Mouse (Mus musculus) intestine, embryonic 15.5 days (tissue): ENCODE results near the gene Sh3bgrl3. TPM values are rescaled to one million over a fixed set of nuclear protein-coding genes. Genes with fewer than 3 reads are reported as not detected.

Source experiments
- ATAC-seq: fragments of 200-750 bp; cut with Nextera tagmentation; 2 replicates; pipeline ENCODE4 v1.8.0; 2017; ENCODE audit warnings: moderate TSS enrichment, moderate library complexity
- H3K27ac ChIP-seq: fragments of 300-500 bp; sonication (generic); 2 replicates; pipeline ENCODE4 v1.5.1; 2015; ENCODE audit warnings: mild to moderate bottlenecking, inconsistent platforms
- H3K27me3 ChIP-seq: fragments of 300-500 bp; sonication (generic); replicated peaks from 2 replicates; pipeline ENCODE4 v1.6.1; 2015; ENCODE audit warnings: inconsistent platforms
- H3K36me3 ChIP-seq: fragments of 300-500 bp; sonication (generic); 2 replicates; pipeline ENCODE4 v1.6.1; 2015; ENCODE audit warnings: inconsistent platforms
- H3K4me1 ChIP-seq: fragments of 300-500 bp; sonication (generic); replicated peaks from 2 replicates; pipeline ENCODE4 v1.6.1; 2015; ENCODE audit warnings: inconsistent platforms
- H3K4me2 ChIP-seq: fragments of 300-500 bp; sonication (generic); replicated peaks from 2 replicates; pipeline ENCODE4 v1.6.1; 2015; ENCODE audit warnings: mild to moderate bottlenecking, inconsistent platforms
- H3K4me3 ChIP-seq: fragments of 300-500 bp; sonication (generic); replicated peaks from 2 replicates; pipeline ENCODE4 v1.5.1; 2015; ENCODE audit warnings: inconsistent platforms
- H3K9ac ChIP-seq: fragments of 300-500 bp; sonication (generic); 2 replicates; pipeline ENCODE4 v1.6.1; 2015; ENCODE audit warnings: inconsistent platforms
- H3K9me3 ChIP-seq: fragments of 300-500 bp; sonication (generic); 2 replicates; pipeline ENCODE4 v1.6.1; 2016; ENCODE audit warnings: inconsistent platforms
- WGBS: fragments of 180-500 bp; shearing (Covaris S2); methylation state at CpG from one replicate; pipeline ENCODE4 v1.1.7; 2015; 5-methylcytosine and 5-hydroxymethylcytosine counted together
- polyA plus RNA-seq: library from polyadenylated mRNA; unstranded; fragments of >200 nt; fragmentation: Nextera tagmentation; extraction: Ambion mirVana; gene quantifications from 2 replicates; pipeline ENCODE4 v1.2.1, GENCODE M21; 2015

Sh3bgrl3 gene
- polyA plus RNA-seq, 1 experiment from 2014 or later = 362 TPM

DNA sequence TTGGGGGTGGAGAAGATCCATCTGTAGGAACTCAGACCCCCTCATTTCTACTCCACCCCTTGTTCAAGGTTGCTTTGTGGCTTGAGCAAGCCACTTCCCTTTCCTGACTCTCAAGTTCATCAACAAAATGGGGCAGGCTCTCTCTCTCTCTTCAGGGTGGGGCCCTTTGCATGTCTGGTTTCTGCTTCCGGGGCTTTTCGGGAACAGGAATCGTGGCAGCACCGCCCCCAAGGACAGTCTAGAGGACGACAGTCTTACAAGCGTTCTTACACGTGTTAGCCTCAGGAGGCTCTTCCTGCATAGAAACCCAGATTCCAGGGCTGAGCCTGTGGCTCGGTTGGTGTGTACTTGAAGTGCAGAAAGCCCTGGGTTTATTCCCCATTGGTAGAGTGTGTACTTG is 11.6 kb downstream of the Sh3bgrl3 start:
- Histone ChIP-seq H3K9ac (no peak overlapping the region), H3K4me3 (no peak overlapping the region), H3K27ac (no peak overlapping the region), H3K4me2 (no peak overlapping the region), H3K9me3 (no peaks in the 10 kb centered on the region), H3K36me3 (no peaks in the 10 kb centered on the region), H3K4me1 (peaks cover 50% of the 10 kb centered on the region), H3K27me3 (no peaks in the 10 kb centered on the region)
- ATAC-seq = no peak
- 65% methylated on average over 8 of the region's 8 CpGs for WGBS

DNA sequence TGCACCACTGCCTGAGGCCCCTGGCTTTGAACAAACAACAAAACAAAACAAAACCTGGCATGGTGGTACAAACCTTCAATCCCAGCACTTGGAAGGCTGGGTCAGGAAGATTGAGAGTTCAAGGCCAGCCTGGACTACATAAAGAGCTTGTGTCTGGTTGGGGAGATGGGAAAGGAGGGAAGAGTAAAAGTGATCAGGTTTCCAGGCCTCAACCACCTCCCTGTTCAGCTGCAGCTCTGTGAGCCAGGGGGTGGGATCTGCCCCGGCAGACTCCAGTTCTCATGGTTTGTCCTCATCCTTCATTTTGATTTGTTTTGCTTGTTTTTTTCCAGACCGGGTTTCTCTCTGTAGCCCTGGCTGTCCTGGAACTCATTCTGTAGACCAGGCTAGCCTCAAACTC is 12.1 kb downstream of the Sh3bgrl3 start:
- H3K27ac ChIP-seq = no peak overlapping the region
- no peaks in the 10 kb centered on the region for H3K27me3 ChIP-seq
- H3K9me3 ChIP-seq = no peaks in the 10 kb centered on the region
- no peaks in the 10 kb centered on the region for H3K36me3 ChIP-seq
- WGBS = 59% methylated on average over 2 of the region's 2 CpGs
- no peak for ATAC-seq
- peaks cover 45% of the 10 kb centered on the region for H3K4me1 ChIP-seq
- H3K4me3 ChIP-seq = no peak overlapping the region
- H3K9ac ChIP-seq = no peak overlapping the region
- no peak overlapping the region for H3K4me2 ChIP-seq

DNA sequence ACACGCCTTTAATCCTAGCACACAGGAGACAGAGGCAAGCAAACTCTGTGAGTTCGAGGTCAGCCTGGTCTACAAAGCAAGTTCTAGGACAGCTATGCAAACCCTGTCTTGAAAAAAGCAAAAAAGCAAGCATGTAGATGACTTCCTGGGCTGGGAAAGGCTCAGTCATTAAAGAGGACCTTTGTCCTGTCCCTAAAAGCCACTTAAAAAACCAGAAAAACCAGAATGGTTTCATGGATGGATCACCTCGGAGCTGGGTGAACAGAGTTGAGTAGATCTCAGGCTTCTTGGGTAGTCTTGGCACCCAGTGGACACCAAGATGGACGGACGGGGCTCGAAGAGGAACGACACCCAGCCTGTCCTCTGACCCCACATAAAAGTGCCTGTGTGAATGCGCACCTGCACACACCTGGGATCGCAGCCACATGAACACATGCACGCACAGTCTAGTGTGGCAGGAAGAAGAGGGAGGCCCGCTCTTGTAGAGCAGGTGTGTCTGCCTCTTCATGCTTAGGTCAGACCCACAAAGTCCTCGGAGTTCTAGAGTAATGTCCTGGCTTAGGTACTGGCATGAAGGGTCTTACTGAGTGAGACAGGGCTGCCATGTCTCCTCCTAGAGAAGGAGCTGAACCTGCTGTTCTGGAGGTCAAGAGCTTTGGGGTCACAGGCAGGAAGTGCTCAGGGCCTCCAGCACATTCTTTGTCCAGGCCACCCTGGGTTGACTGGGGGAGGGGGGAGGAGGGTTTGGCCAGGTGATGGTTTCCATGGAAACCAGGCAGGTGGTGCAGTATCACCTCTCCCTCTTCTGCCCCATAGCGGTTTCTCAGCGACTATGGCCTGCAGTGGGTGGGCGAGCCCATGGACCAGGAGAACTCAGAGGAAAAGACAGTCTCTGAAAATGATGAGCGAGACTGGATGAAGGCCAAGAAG is 13.1 kb downstream of the Sh3bgrl3 start:
- peaks cover 38% of the 10 kb centered on the region for H3K4me1 ChIP-seq
- H3K9ac ChIP-seq = no peak overlapping the region
- H3K9me3 ChIP-seq = no peaks in the 10 kb centered on the region
- H3K4me2 ChIP-seq = peak overlapping the region; percentile 23; the same call in 1 of the 2 replicates
- H3K4me3 ChIP-seq = no peak overlapping the region
- H3K36me3 ChIP-seq = no peaks in the 10 kb centered on the region
- WGBS = 71% methylated on average over 16 of the region's 16 CpGs
- peak overlapping the region; percentile 56; the same call in 1 of the 2 replicates for H3K27ac ChIP-seq
- ATAC-seq = peak; percentile 67
- H3K27me3 ChIP-seq = no peaks in the 10 kb centered on the region

DNA sequence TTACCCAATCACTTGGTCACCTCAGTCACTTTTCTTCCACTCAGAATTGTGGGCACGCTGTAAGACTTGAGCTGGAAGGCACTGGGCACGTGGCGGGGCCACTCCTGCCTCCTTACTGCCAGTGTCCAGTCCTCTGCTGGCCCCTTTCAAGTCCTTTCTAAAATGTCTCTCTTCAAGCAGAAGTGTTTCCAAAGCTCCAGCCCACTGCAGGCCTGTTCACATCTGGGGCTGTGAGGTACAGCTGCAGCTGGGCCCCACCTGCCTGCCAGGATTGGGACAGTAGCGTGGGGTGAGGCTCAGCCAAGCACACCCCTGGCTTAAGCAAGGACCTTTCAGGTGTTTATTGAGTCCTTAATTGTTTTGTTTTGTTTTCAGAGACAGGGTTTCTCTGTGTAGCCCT is 14.6 kb downstream of the Sh3bgrl3 start:
- 91% methylated on average over 4 of the region's 4 CpGs for WGBS
- ATAC-seq = no peak

DNA sequence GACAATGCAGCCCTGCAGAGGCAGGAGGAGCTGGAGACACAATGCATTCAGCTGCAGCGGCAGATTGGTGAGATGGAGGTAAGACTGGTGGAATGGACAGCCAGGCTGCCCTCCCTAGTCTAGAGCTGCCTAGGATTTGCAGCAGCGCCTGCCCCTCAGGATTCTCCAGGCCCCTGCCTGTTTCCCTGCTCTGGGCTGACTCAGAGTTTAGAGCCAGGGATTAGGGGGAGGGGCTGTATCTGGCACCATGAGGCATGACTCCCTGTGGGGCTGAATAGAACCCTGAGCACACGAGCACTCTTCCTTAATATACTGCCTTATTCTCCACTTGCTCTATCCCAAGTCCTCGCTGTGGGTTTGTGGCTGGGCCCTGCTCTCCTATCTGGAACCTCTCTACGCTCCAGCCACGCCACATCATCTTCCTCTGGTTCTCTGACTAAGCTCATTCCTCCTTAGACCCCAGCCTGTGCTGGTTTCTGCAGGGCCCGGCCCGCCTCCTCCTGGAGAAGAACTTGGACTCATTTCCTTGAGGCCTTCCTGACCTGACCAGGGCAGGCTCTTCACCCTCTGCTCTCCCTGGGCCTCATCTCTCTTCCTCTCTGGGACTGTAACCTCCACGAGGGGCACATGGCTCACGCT is 15.1 kb downstream of the Sh3bgrl3 start:
- 0 out of 2 replicates have a peak overlapping the region, but pooled peaks have one; percentile 10 for H3K9ac ChIP-seq
- no peak overlapping the region for H3K4me2 ChIP-seq
- H3K9me3 ChIP-seq = no peaks in the 10 kb centered on the region
- H3K27ac ChIP-seq = no peak overlapping the region
- no peaks in the 10 kb centered on the region for H3K27me3 ChIP-seq
- no peak; the same call in 1 of the 2 replicates for ATAC-seq
- H3K4me1 ChIP-seq = peaks cover 38% of the 10 kb centered on the region
- no peaks in the 10 kb centered on the region for H3K36me3 ChIP-seq
- H3K4me3 ChIP-seq = no peak overlapping the region
- WGBS = 60% methylated on average over 10 of the region's 10 CpGs

More for the DNA sequence above, 14.6 kb downstream of the Sh3bgrl3 start:
- Histone ChIP-seq H3K4me3 (no peak overlapping the region), H3K27ac (no peak overlapping the region; the same call in 1 of the 2 replicates), H3K4me2 (no peak overlapping the region), H3K9ac (no peak overlapping the region), H3K4me1 (peaks cover 41% of the 10 kb centered on the region), H3K27me3 (no peaks in the 10 kb centered on the region), H3K36me3 (no peaks in the 10 kb centered on the region), H3K9me3 (no peaks in the 10 kb centered on the region)

DNA sequence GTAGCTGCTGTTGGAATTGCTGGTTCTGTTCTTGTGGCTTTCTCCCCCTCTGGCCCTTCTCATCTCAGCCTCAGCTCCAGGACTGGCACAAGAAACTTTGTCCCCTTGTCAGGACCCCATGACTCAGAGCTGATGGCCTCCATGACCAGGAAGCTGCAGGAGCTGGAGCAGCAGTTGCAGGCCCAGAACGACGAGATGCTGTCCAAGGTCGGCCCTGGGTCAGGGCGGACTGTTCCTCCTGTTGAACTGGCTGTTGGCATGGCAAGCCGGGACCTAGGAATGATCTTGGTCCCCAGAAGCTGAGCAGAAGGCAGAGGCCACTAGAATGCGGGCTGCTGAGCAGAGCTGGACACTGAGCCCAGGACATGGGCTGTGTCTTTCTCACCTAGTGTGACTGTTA is 16.2 kb downstream of the Sh3bgrl3 start:
- Histone ChIP-seq H3K4me3 (no peak overlapping the region), H3K4me2 (no peak overlapping the region), H3K4me1 (peaks cover 35% of the 10 kb centered on the region), H3K27ac (no peak overlapping the region), H3K9me3 (no peaks in the 10 kb centered on the region), H3K27me3 (no peaks in the 10 kb centered on the region), H3K36me3 (no peaks in the 10 kb centered on the region), H3K9ac (no peak overlapping the region)
- no peak for ATAC-seq
- 60% methylated on average over 6 of the region's 6 CpGs for WGBS

DNA sequence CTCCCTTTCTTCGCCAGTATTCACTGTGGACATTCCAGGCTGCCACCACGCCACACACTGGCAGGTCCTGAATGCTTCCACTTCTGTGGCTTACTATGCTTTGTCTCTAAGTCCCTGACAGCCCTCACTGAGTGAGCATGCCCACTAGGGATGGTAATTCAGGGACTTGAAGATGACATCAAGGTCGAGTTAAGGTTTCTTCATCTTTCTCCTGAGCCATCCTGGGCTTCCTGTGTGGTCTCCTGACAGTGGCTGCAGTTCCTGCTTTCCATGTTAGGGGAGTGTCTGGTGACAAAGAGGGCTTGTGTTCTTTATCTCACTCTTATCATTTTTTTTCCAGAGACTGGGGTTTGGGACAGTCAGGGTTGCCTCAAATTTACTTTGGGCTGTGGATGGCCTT is 17.9 kb downstream of the Sh3bgrl3 start:
- Histone ChIP-seq H3K9ac (no peak overlapping the region), H3K27ac (no peak overlapping the region), H3K27me3 (no peaks in the 10 kb centered on the region), H3K4me3 (no peak overlapping the region), H3K9me3 (no peaks in the 10 kb centered on the region), H3K4me2 (no peak overlapping the region), H3K4me1 (peaks cover 30% of the 10 kb centered on the region), H3K36me3 (no peaks in the 10 kb centered on the region)
- WGBS = 36% methylated on average over 3 of the region's 3 CpGs
- no peak for ATAC-seq

DNA sequence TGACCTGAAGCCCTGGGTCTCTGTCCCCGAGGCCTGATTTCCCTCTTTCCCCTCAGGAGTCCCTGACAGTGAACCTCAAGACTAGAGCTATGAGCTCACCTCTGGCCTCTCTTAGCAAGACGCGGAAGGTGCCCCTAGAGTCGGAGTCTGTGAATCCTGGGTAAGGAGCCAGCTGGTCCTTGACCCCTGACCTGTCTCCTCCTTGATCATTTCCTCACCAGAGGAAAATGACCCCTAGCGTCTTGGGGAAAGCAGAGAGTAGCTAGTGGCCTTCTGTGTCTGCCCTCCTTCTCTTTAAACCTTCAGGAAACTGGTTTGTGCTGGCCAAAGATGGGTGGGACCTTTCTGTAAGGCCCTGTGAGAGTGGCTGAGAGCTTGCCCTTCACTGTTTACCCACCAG is 20.4 kb downstream of the Sh3bgrl3 start:
- ATAC-seq = no peak

DNA sequence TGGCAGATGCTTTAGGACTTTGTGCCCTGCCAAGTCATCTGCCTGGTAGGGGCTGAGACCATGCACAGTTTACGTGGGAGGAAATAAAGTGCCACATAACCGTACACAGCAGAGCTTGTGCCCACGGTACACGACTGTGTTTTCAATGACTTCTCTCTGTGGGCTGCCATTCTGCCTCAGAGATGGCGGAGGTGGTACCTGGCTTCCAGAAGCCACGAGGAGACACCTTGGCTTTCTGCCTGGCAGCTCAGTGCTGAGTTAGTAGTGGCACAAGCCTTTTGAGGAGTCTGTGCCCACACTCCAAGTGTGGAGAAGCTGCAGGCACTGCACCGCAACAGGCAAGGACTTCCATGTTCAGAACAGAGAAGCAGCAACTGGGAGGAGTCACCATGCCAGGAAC is 20.9 kb downstream of the Sh3bgrl3 start:
- ATAC-seq = no peak
- WGBS = 86% methylated on average over 7 of the region's 7 CpGs
- no peak overlapping the region for H3K4me2 ChIP-seq

More for the DNA sequence above, 20.4 kb downstream of the Sh3bgrl3 start:
- no peak overlapping the region for H3K4me2 ChIP-seq
- peaks cover 16% of the 10 kb centered on the region for H3K4me1 ChIP-seq
- H3K36me3 ChIP-seq = no peaks in the 10 kb centered on the region
- no peak overlapping the region for H3K27ac ChIP-seq
- 29% methylated on average over 5 of the region's 5 CpGs for WGBS
- H3K9me3 ChIP-seq = no peaks in the 10 kb centered on the region
- no peak overlapping the region for H3K4me3 ChIP-seq
- no peak overlapping the region for H3K9ac ChIP-seq
- H3K27me3 ChIP-seq = no peaks in the 10 kb centered on the region

DNA sequence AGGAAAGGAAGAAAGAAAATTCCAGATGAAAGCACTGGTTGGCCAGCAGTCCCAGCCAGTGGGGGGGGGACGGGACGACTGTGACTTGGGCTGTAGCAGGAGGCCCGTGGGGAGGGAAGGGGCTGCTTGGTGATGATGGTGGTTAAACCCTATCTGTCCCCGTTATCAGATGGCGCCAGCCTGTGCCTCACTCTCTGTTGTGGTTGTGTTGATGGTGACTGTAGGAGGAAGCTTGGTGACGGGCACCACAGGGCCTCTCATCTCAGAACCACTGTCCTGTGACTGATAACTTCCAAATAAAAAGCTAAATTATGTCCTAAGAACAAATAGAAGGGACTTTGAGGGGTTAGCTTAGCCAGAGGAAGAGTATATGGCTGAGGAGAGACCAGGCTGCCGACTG is 22.5 kb downstream of the Sh3bgrl3 start:
- H3K9ac ChIP-seq = no peak overlapping the region
- H3K27ac ChIP-seq = no peak overlapping the region
- H3K27me3 ChIP-seq = no peaks in the 10 kb centered on the region
- H3K4me1 ChIP-seq = peaks cover 10% of the 10 kb centered on the region; the same call in 1 of the 2 replicates
- H3K9me3 ChIP-seq = no peaks in the 10 kb centered on the region
- no peak overlapping the region for H3K4me2 ChIP-seq
- H3K4me3 ChIP-seq = no peak overlapping the region
- no peak for ATAC-seq
- H3K36me3 ChIP-seq = no peaks in the 10 kb centered on the region
- WGBS = 68% methylated on average over 7 of the region's 7 CpGs

More for the DNA sequence above, 20.9 kb downstream of the Sh3bgrl3 start:
- H3K4me3 ChIP-seq = no peak overlapping the region
- H3K27ac ChIP-seq = no peak overlapping the region
- no peaks in the 10 kb centered on the region for H3K27me3 ChIP-seq
- no peaks in the 10 kb centered on the region for H3K9me3 ChIP-seq
- H3K4me1 ChIP-seq = peaks cover 15% of the 10 kb centered on the region; the same call in 1 of the 2 replicates
- no peaks in the 10 kb centered on the region for H3K36me3 ChIP-seq
- H3K9ac ChIP-seq = no peak overlapping the region

DNA sequence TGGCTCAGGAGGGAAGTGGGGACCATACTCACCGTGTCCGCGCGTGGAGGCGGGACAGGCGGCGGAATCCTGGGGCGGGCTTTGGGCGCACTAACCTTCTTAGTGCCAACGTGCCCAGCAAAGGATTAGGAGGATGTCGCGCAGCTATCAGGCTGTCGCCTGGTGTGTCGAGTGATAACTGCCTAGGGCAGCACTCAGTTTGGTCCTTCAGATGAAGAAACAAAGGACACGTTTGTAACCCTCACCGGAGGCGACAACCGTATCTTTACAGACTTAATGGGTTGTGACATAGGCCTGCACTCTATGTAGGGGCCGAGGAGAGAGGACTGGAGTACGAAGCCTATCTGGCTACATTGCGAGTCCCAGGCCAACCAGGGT is 25.9 kb downstream of the Sh3bgrl3 start:
- Histone ChIP-seq H3K4me1 (no peaks in the 10 kb centered on the region; the same call in 1 of the 2 replicates), H3K4me3 (peak overlapping the region; percentile 61), H3K9me3 (no peaks in the 10 kb centered on the region), H3K9ac (peak overlapping the region; percentile 43), H3K4me2 (peak overlapping the region; percentile 73), H3K36me3 (no peaks in the 10 kb centered on the region), H3K27me3 (no peaks in the 10 kb centered on the region), H3K27ac (no peak overlapping the region)
- WGBS = 6% methylated on average over 21 of the region's 21 CpGs
- ATAC-seq = peak; percentile 76

DNA sequence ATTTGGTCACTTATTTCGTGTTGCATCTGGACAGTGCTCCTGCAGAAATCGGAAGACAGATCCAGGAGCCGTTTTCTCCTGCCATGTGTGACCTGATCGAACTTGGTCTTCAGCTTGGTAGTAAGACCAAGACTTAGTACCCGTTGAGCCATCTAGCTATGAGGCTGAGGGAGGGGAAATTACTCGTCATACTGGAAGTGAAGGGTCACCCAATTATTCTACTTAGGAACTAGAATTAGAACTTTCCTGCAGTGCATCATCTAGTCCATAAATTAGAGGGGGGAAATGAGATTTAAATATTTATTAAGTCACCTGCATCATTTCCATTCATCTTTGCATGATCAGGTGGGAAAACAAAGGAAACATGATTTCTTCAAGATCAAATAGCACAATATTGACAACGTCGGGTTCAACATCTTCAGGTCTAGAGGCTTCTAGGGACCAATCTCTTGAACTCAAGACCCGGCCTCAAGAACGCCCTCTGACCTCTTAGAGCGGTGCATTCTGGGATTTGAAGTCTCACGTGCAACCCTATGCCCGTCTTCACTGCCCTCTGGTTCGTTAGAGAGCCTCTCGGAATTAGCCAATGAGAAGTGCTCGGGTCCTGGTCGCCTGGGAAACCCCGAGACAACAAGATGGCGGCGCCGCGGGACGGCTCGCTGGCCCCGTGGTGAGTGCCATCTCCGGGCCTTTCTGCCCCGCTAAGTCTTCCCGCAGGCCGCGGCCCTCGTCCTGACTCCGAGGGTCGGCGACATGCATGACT is 26.4 kb downstream of the Sh3bgrl3 start, which contains the start of gene Ubxn11:
Ubxn11 (plus strand) TSS at position 592 of the 763 bp plus-strand sequence.
- no peaks in the 10 kb centered on the region for H3K9me3 ChIP-seq
- peak within 1 kb of the TSS; percentile 43 for H3K9ac ChIP-seq
- H3K4me1 ChIP-seq = no peaks in the 10 kb centered on the region; the same call in 1 of the 2 replicates
- ATAC-seq = peak; percentile 98
- H3K27me3 ChIP-seq = no peaks in the 10 kb centered on the region
- peak within 1 kb of the TSS; percentile 61 for H3K4me3 ChIP-seq
- peak within 1 kb of the TSS; percentile 73 for H3K4me2 ChIP-seq
- 17% methylated on average over 34 of the region's 34 CpGs for WGBS
- no peaks in the 10 kb centered on the region for H3K36me3 ChIP-seq
- H3K27ac ChIP-seq = no peak within 1 kb of the TSS
